Mouse (Mus musculus) thymus, adult 2 months (tissue): ENCODE results near the gene Ankrd60.

Experiments
- CTCF ChIP-seq: fragments of 200-500 bp; IDR thresholded peaks from 2 replicates; pipeline ENCODE4 v1.5.1; 2012; ENCODE audit warnings: mild to moderate bottlenecking, control low read depth, low read length, moderate library complexity, borderline replicate concordance; ENCODE audit not compliant: control insufficient read depth, poor library complexity, insufficient read depth; ENCODE audit errors: extremely low read depth
- POLR2A ChIP-seq: fragments of 200-500 bp; IDR thresholded peaks from 2 replicates; pipeline ENCODE4 v1.6.1; 2012; ENCODE audit warnings: mild to moderate bottlenecking, low read length, control low read depth, moderate library complexity; ENCODE audit not compliant: control insufficient read depth, poor library complexity, insufficient read depth; ENCODE audit errors: extremely low read depth

- TF ChIP-seq CTCF, result no peak
- no peak for TF ChIP-seq POLR2A
Measured at GRCm38 (mm10) chr2:173593841-173594240, 15.7 kb upstream of the Ankrd60 start.
